Mouse (Mus musculus) liver, embryonic 13.5 days (tissue): ENCODE measurements at regions not wholly inside any gene's neighbourhood (a gene's known extent, or its start where the extent isn't known, plus 50 kb on each side); places are given as distances from the start of the nearest gene placed in this dataset.

Experiments
- ATAC-seq: fragments of 200-750 bp; cut with Nextera tagmentation; 2 replicates; pipeline ENCODE4 v1.8.0; 2017; ENCODE audit warnings: low read depth, mild to moderate bottlenecking, moderate number of reproducible peaks, moderate library complexity
- DNase-seq: peaks from one replicate; pipeline ENCODE4 v3.0.0; 2022
- H3K27ac ChIP-seq: fragments of 300-500 bp; sonication (generic); 2 replicates; pipeline ENCODE4 v1.5.1; 2015; ENCODE audit warnings: moderate library complexity, mild to moderate bottlenecking, inconsistent platforms
- H3K27me3 ChIP-seq: fragments of 300-500 bp; sonication (generic); 2 replicates; pipeline ENCODE4 v1.6.1; 2015; ENCODE audit warnings: mild to moderate bottlenecking, inconsistent platforms
- H3K36me3 ChIP-seq: fragments of 300-500 bp; sonication (generic); 2 replicates; pipeline ENCODE4 v1.6.1; 2015; ENCODE audit warnings: mild to moderate bottlenecking, inconsistent platforms
- H3K4me1 ChIP-seq: fragments of 300-500 bp; sonication (generic); replicated peaks from 2 replicates; pipeline ENCODE4 v1.6.1; 2015; ENCODE audit warnings: inconsistent platforms
- H3K4me2 ChIP-seq: fragments of 300-500 bp; sonication (generic); 2 replicates; pipeline ENCODE4 v1.6.1; 2015; ENCODE audit warnings: inconsistent platforms, mild to moderate bottlenecking, moderate library complexity
- H3K4me3 ChIP-seq: fragments of 300-500 bp; sonication (generic); replicated peaks from 2 replicates; pipeline ENCODE4 v1.5.1; 2015; ENCODE audit warnings: mild to moderate bottlenecking, inconsistent platforms
- H3K9ac ChIP-seq: fragments of 300-500 bp; sonication (generic); 2 replicates; pipeline ENCODE4 v1.6.1; 2015; ENCODE audit warnings: mild to moderate bottlenecking, inconsistent platforms
- H3K9me3 ChIP-seq: fragments of 300-500 bp; sonication (generic); replicated peaks from 2 replicates; pipeline ENCODE4 v1.6.1; 2016; ENCODE audit warnings: inconsistent platforms
- WGBS: fragments of 180-500 bp; shearing (Covaris S2); methylation state at CpG from one replicate; pipeline ENCODE4 v1.1.7; 2015; ENCODE audit not compliant: insufficient replicate concordance; 5-methylcytosine and 5-hydroxymethylcytosine counted together

DNA sequence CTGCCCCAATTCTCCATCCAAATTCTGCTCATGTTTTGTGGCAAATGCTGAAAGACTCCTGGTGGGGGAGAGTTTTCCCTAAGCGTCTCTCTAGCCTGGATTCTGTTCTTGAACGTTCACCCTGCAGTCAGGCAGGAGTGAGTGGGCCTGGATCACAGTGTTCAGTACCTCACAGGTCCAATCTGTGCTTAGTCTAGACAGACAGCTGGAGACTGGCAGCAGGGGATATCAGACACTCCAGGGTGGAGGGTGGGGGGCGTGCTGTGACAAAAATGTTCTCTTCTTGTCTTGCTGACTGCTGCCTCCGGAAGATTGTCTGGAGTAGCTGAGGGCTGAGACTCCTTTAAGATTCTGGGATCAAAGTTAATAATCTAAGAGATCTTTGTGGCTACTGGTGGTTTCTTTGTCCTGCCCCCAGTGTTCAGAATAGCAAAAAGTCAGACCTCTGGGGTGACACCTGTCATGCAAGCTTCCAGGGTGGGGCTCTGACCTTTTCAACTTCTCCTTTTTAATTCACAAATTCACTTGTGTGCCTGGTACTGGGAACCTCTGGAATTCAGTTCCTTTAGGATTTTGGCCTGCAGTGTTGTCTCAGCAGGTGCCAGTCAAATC is 319.0 kb upstream of the Trib2 start:
- no peaks in the 10 kb centered on the region for H3K27me3 ChIP-seq
- ATAC-seq: no peak

DNA sequence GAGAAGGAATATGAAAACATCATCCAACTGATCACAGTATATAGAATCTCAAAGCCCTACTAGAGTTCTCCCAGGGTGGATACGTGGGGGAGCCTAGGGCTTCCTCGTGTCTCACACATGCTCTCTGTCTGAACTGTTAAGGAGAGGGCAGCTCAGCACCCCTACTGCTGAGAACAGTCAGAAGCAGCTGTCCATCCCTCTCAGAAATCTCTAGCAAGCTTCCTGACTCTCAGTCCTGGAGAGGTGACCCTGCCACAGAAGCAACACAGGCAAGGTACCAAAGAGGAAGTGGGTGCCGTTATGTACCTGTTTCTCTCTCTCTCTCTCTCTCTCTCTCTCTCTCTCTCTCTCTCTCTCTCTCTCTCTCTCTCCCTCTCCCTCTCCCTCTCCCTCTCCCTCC is 317.7 kb upstream of the Trib2 start:
- Histone ChIP-seq H3K36me3 (no peaks in the 10 kb centered on the region), H3K27me3 (no peaks in the 10 kb centered on the region), H3K9me3 (no peaks in the 10 kb centered on the region), H3K9ac (no peak overlapping the region), H3K27ac (no peak overlapping the region), H3K4me1 (peaks cover 32% of the 10 kb centered on the region), H3K4me2 (no peak overlapping the region), H3K4me3 (no peak overlapping the region)
- WGBS: 46% methylated on average over 3 of the region's 3 CpGs
- no peak for ATAC-seq
- DNase-seq: no peak

More for the DNA sequence above, 319.0 kb upstream of the Trib2 start:
- Histone ChIP-seq H3K9ac (no peak overlapping the region), H3K4me2 (no peak overlapping the region), H3K36me3 (no peaks in the 10 kb centered on the region), H3K9me3 (no peaks in the 10 kb centered on the region), H3K4me1 (peaks cover 34% of the 10 kb centered on the region), H3K27ac (no peak overlapping the region), H3K4me3 (no peak overlapping the region)
- DNase-seq: no peak
- WGBS: 33% methylated on average over 4 of the region's 4 CpGs

DNA sequence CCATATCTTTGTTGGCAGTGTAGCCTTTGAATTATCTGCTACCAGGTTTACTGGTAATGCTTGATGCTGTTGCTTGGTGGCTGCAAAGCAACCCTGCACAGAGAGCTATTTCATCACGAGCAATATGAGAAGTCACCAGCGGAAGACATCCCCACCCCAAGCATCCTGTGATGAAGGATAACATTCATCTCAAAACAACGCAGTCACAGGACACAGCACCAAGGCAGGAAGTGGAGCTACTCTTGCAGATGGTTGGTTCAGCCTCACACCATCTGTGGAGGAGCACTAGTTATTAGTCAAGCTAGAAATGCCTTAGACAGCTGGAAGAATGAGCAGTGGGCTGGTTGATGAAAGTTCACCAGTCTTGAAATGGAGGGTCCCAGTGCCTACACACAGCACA is 316.5 kb upstream of the Trib2 start:
- Histone ChIP-seq H3K4me3 (no peak overlapping the region), H3K9me3 (no peaks in the 10 kb centered on the region), H3K36me3 (no peaks in the 10 kb centered on the region), H3K4me1 (peaks cover 25% of the 10 kb centered on the region), H3K9ac (no peak overlapping the region), H3K4me2 (no peak overlapping the region), H3K27ac (no peak overlapping the region), H3K27me3 (no peaks in the 10 kb centered on the region)
- WGBS: 37% methylated on average over 3 of the region's 3 CpGs
- ATAC-seq (no peak), DNase-seq (no peak)

DNA sequence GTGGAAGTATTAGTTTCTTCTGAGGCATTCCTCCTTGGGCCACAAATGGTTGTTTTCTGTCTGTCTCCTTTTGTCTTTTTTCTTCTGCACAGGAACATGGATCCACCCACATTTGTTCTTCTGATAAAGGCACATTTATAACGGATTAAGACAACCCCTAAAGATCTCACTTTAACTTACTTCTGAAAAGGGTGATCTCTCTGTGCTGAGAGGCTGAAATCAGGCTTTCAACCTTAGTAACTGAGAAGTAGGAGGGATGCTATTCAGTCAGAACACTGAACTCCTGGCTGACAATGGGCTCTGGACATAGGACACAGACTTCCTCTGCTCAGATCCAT is 315.0 kb upstream of the Trib2 start:
- H3K9ac ChIP-seq: no peak overlapping the region
- no peaks in the 10 kb centered on the region for H3K9me3 ChIP-seq
- peaks cover 24% of the 10 kb centered on the region for H3K4me1 ChIP-seq
- H3K27me3 ChIP-seq: no peaks in the 10 kb centered on the region
- 10% methylated on average over 1 of the region's 1 CpGs for WGBS
- no peak overlapping the region for H3K4me2 ChIP-seq
- no peak overlapping the region for H3K27ac ChIP-seq
- DNase-seq (no peak), ATAC-seq (no peak)
- H3K4me3 ChIP-seq: no peak overlapping the region
- no peaks in the 10 kb centered on the region for H3K36me3 ChIP-seq

DNA sequence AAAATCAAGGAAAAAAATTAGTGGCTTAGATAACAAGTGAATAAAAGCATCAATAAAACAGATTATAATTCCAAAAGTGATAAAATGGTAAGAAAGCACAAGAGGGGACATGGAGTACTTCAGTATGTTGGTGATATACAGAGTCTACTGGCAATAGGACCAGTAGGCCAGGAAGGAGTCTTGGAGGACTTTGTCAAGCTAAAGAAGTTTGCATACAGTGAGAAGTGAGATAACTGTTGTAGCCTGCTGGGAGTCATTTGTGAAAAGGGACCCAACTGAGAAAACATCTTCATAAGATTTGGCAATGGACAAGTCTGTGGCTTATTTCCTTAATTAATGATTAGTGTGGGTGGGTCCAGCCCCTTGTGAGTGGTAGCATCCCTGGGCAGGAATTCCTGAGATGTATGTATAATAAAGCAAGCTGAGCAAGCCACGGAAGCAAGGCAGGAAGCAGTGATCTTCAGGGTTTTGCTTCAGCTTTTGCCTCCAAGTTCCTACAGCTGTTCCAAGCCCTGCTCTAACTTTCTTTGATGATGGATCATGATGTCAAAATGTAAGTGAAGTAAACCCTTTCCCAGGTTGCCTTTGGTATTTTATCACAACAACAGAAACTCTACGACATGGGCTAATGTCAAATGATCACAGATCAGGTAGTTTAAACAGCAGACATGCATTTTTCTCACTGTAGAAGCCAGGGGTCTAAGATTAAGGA is 314.5 kb upstream of the Trib2 start:
- Histone ChIP-seq H3K36me3 (no peaks in the 10 kb centered on the region), H3K9me3 (no peaks in the 10 kb centered on the region), H3K4me2 (no peak overlapping the region), H3K4me3 (no peak overlapping the region), H3K4me1 (peaks cover 19% of the 10 kb centered on the region), H3K27ac (no peak overlapping the region), H3K27me3 (no peaks in the 10 kb centered on the region), H3K9ac (no peak overlapping the region)
- ATAC-seq (no peak), DNase-seq (no peak)
- WGBS: 47% methylated on average over 2 of the region's 2 CpGs

DNA sequence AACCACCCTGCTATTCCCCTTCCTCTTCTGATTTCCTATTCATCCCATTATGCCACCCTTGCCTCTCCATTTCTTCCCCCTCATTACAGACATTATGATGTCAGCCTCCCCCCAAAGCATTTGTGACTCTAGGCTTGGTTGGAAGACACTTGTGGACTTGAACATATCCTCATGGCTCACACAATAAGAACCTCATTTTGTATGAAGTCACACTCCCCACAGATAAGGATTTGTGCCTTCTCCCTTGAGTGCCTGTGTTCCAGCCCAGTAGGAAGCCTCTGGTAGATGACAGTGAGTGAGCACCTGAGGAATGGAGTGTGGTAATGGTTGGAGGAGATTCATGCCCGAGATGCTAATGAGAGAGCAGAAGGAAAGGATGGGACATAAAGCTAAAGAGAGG is 313.9 kb upstream of the Trib2 start:
- H3K4me3 ChIP-seq: no peak overlapping the region
- WGBS: 42% methylated on average over 1 of the region's 1 CpGs
- no peak for DNase-seq
- H3K36me3 ChIP-seq: no peaks in the 10 kb centered on the region
- ATAC-seq: no peak
- peaks cover 13% of the 10 kb centered on the region for H3K4me1 ChIP-seq
- H3K4me2 ChIP-seq: no peak overlapping the region
- H3K27me3 ChIP-seq: no peaks in the 10 kb centered on the region
- no peak overlapping the region for H3K9ac ChIP-seq
- no peak overlapping the region for H3K27ac ChIP-seq
- no peaks in the 10 kb centered on the region for H3K9me3 ChIP-seq

DNA sequence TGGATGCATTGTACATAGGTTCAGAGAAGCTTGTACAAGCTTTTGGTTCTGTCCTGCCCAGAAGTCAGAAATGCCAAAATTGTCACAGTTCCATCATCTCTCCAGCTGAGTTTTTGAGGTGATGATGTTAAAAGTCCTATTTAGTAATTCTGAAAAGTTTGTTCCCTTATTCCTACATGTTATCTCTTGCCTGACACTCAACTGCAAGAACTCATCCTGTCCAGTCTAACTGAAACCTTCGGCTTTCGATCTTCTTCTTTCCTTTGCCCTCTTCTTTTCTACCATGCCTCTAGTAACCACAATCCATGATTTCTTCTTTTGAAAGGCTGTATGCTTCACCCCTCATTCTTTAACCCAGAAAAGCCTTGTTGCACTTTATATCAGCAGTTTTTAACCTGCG is 313.2 kb upstream of the Trib2 start:
- no peak for ATAC-seq
- H3K9me3 ChIP-seq: no peaks in the 10 kb centered on the region
- H3K4me2 ChIP-seq: no peak overlapping the region
- WGBS: 62% methylated on average over 3 of the region's 3 CpGs
- no peak for DNase-seq
- no peaks in the 10 kb centered on the region for H3K36me3 ChIP-seq
- no peak overlapping the region for H3K27ac ChIP-seq
- H3K4me3 ChIP-seq: no peak overlapping the region
- H3K9ac ChIP-seq: no peak overlapping the region
- H3K4me1 ChIP-seq: peaks cover 10% of the 10 kb centered on the region; the same call in 1 of the 2 replicates
- no peaks in the 10 kb centered on the region for H3K27me3 ChIP-seq

DNA sequence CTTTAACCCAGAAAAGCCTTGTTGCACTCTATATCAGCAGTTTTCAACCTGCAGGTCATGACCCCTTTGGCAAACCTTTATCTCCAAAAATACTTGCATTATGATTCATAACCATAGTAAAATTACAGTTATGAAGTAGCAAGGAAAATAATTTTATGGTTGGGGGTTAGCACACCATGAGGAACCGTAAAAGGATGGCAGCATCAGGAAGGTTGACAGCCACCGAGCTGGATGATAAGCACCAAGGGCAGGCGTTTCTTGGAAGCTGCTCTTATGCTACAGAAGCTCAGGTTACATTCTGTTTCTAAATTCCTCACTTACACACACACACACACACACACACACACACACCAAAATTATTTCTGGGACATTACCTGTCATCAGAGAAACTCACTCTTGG is 312.5 kb upstream of the Trib2 start:
- Histone ChIP-seq H3K27ac (no peak overlapping the region), H3K4me3 (no peak overlapping the region), H3K27me3 (no peaks in the 10 kb centered on the region), H3K36me3 (no peaks in the 10 kb centered on the region), H3K9ac (no peak overlapping the region), H3K9me3 (no peaks in the 10 kb centered on the region), H3K4me2 (no peak overlapping the region), H3K4me1 (peaks cover 10% of the 10 kb centered on the region; the same call in 1 of the 2 replicates)
- ATAC-seq: no peak
- DNase-seq: no peak
- 30% methylated on average over 3 of the region's 3 CpGs for WGBS

DNA sequence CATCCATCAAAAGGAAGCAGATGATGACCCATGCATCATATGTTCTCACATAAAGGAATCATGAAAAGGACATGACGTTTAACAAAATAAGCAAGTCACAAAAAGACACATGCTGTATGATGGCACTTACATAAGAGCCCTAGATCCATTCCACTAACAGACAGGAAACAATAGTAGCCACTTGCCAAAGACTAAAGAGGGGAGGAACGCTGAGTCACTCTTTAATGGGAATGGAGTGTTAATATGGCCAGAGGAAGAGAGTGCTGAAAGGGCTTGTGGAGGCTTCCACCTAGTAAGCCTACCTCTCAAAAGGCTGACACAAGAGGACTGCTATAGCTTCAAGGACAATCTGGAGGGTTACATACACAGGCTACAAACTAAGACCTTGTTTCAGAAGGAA is 308.2 kb upstream of the Trib2 start:
- no peak overlapping the region for H3K4me2 ChIP-seq
- no peaks in the 10 kb centered on the region for H3K4me1 ChIP-seq
- H3K4me3 ChIP-seq: no peak overlapping the region
- DNase-seq (no peak), ATAC-seq (no peak)
- no peaks in the 10 kb centered on the region for H3K27me3 ChIP-seq
- H3K27ac ChIP-seq: no peak overlapping the region
- no peak overlapping the region for H3K9ac ChIP-seq
- 44% methylated on average over 2 of the region's 2 CpGs for WGBS
- H3K9me3 ChIP-seq: no peaks in the 10 kb centered on the region
- H3K36me3 ChIP-seq: no peaks in the 10 kb centered on the region

DNA sequence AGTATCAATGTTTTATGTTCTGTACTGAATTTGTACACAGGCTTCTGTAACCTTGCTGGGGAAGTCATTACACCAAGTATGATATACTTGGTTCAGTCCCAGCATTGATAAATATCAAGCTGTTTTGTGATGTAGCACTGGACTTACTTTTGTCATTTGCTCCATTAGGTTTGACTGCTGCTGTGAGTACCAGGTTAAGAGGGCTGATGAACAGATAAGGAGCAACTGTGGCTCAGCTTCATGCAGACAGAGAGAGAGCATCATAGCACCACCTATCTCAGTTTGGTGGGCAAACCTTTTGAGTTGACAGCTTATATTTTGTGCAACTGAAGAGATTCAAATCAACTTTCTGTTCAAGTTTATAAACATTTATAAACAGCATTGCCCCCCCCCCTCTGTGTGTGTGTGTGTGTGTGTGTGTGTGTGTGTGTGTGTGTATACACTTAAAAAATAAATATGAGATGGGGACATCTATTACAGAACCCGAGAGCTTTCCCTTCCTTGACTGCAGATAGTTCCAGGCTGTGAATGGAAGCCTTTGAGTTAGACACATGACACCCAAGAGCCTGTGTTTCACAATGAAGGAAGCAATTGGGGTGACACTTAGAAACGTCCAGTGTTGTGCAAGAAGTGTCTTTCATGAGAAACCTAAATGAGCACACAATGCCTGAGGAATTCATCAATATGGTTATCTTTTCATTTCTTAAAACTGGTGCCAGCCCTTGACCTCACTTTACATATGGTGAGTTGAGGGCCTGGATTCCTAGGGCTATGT is 305.8 kb upstream of the Trib2 start:
- Histone ChIP-seq H3K27me3 (no peaks in the 10 kb centered on the region), H3K4me3 (no peak overlapping the region), H3K4me2 (no peak overlapping the region), H3K9me3 (no peaks in the 10 kb centered on the region), H3K27ac (no peak overlapping the region), H3K36me3 (no peaks in the 10 kb centered on the region), H3K9ac (no peak overlapping the region), H3K4me1 (no peaks in the 10 kb centered on the region)
- no peak for DNase-seq
- 28% methylated on average over 2 of the region's 2 CpGs for WGBS
- no peak for ATAC-seq

DNA sequence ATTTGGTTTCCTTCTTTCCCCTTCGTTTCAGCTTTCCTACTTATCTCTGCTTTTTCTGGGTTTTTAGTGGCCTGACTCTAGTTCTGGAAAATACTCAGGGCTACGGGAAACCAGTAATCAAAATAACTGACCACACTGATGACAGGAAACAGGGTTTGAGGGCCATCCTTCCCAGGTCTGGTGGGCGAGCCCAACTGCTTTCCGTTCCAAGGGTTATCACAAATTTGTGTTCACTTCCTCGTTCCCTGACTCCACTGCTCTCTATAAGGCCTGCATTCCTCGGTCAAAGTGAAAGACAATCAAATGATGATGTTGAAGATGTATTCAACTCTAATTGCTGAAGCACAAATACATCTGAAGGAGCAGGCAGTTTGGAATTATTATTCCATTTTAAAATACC is 305.1 kb upstream of the Trib2 start:
- H3K4me3 ChIP-seq: no peak overlapping the region
- H3K4me1 ChIP-seq: no peaks in the 10 kb centered on the region
- DNase-seq (no peak), ATAC-seq (no peak)
- no peak overlapping the region for H3K9ac ChIP-seq
- H3K27me3 ChIP-seq: no peaks in the 10 kb centered on the region
- no peak overlapping the region for H3K4me2 ChIP-seq
- WGBS: 8% methylated on average over 6 of the region's 6 CpGs
- no peaks in the 10 kb centered on the region for H3K9me3 ChIP-seq
- no peaks in the 10 kb centered on the region for H3K36me3 ChIP-seq
- no peak overlapping the region for H3K27ac ChIP-seq

DNA sequence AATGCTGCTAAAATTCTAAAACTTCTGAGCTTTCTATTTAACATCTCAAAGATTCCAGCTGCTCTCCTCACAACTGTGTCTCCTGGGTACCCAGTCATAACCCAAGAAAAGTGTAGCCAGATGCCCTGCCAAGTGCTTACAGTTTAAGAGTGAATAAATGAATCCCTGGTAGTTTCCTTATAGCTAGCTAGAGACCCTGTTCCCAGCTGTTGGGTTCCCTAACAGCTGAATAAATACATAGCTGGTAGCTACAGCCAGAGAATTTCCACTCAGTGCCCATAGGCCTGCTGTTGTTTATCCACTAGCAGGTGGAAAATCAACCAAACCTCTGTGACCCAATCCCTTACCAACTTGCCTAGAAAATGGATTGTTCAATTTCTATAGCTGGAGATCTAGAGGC is 302.0 kb upstream of the Trib2 start:
- Histone ChIP-seq H3K4me1 (no peaks in the 10 kb centered on the region), H3K27me3 (no peaks in the 10 kb centered on the region), H3K9ac (no peak overlapping the region), H3K4me3 (no peak overlapping the region), H3K9me3 (no peaks in the 10 kb centered on the region), H3K4me2 (no peak overlapping the region), H3K27ac (no peak overlapping the region), H3K36me3 (no peaks in the 10 kb centered on the region)
- no peak for ATAC-seq
- DNase-seq: no peak
